Mouse (Mus musculus): ENCODE measurements around the gene Tmem206. TPM values are rescaled to one million over a fixed set of nuclear protein-coding genes. Genes with fewer than 3 reads are reported as not detected.

The Tmem206 gene
- polyA plus RNA-seq, 1 experiment from 2014 or later: 6.7 TPM

DNA sequence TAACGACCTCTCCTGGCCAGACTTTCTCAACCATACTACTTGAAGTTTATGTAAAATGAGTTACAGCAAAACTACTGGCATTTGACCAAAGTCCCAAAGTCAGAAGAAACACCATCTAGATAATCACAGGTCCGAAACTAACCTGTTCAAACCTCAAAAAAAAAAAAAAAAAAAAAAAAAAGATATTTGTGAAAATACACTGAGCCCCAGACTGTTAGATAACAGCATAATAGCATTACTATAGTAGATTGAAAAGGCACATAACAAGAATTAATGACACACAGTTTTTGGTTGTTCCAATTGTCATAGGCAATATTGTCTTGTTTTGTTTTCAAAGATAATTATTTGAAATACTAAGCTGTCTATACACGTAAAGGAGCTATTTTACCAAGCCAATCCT, 67.8 kb downstream of the Tmem206 start:
- no peak for TF ChIP-seq EP300 (optimal IDR thresholded peaks at IDR 0.05)
- 0 out of 2 replicates have a peak, but pooled peaks have one; percentile 1 for TF ChIP-seq CTCF (IDR thresholded peaks at IDR 0.05; ENCODE audit: low read depth)
- DNase-seq (ENCODE audit: low spot score): no peak
- no peak overlapping the region for H3K4me3 ChIP-seq (ENCODE audit: low read depth, low read length)
- H3K36me3 ChIP-seq (ENCODE audit: control insufficient read depth, insufficient read depth, low read length): no peaks in the 10 kb centered on the region
- H3K4me2 ChIP-seq (replicated peaks; ENCODE audit: low read depth): no peak overlapping the region
- H3K9ac ChIP-seq (ENCODE audit: low read length): no peak overlapping the region
- H3K27ac ChIP-seq (replicated peaks): no peak overlapping the region
- H3K27me3 ChIP-seq (ENCODE audit: control insufficient read depth, insufficient read depth, low read length): no peaks in the 10 kb centered on the region
- 57% methylated on average over 3 of the region's 3 CpGs for WGBS
- no peak for ATAC-seq (ENCODE audit: low FRiP score, low TSS enrichment)
- H3K4me1 ChIP-seq (replicated peaks; ENCODE audit: control insufficient read depth, insufficient read depth): peaks cover 4% of the 10 kb centered on the region
- no peaks in the 10 kb centered on the region for H3K9me3 ChIP-seq (ENCODE audit: control insufficient read depth, low read length)

DNA sequence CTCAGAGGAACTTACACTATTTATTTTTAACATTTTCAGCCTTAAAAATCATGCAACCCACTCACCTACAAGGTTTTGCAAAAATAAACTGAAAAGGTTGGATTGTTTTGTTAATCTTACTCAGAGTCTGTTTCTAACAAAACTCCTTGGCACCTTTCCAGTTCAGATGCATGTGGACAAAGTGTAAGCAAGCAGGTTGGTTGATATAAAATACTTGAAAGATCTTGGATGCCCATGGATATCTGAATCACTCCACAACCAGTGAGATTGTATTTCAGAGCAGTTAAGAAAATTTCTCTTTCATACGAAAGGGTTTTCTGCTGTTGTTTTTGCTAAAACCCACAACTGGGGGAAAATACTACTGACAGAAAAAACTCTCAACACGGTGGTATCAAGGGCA, 68.4 kb downstream of the Tmem206 start:
- 39% methylated on average over 2 of the region's 2 CpGs for WGBS
- TF ChIP-seq EP300 (optimal IDR thresholded peaks at IDR 0.05): no peak
- TF ChIP-seq CTCF (IDR thresholded peaks at IDR 0.05; ENCODE audit: low read depth): no peak
- Histone ChIP-seq H3K4me1 (replicated peaks; ENCODE audit: control insufficient read depth, insufficient read depth) (peaks cover 4% of the 10 kb centered on the region), H3K4me2 (replicated peaks; ENCODE audit: low read depth) (peak overlapping the region; percentile 75), H3K36me3 (ENCODE audit: control insufficient read depth, insufficient read depth, low read length) (no peaks in the 10 kb centered on the region), H3K27ac (replicated peaks) (no peak overlapping the region), H3K9me3 (ENCODE audit: control insufficient read depth, low read length) (no peaks in the 10 kb centered on the region), H3K4me3 (ENCODE audit: low read depth, low read length) (peak overlapping the region; percentile 82; the same call in 1 of the 2 replicates), H3K27me3 (ENCODE audit: control insufficient read depth, insufficient read depth, low read length) (no peaks in the 10 kb centered on the region), H3K9ac (ENCODE audit: low read length) (no peak overlapping the region; the same call in 1 of the 2 replicates)
- ATAC-seq (ENCODE audit: low FRiP score, low TSS enrichment) (no peak), DNase-seq (ENCODE audit: low spot score) (no peak)

DNA sequence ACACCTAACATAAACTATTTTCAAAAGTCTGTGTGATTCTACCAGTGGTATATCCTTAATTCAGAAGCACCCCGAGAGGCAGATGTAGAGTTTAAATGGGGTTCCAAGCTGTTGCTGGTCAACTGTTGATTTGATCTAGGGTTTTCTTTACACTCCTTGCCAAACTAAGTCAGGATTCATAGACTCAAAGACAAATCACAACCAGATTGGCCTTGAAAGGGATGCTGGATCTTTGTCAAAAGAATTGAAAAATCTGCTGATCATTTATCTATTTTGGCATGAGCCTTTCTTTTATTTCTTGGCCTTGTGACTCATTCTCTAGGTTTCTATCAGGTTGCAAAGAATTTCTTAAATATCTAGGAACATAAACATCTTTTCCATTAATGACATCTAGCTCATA, 69.5 kb downstream of the Tmem206 start:
- TF ChIP-seq CTCF (IDR thresholded peaks at IDR 0.05; ENCODE audit: low read depth): no peak
- TF ChIP-seq EP300 (optimal IDR thresholded peaks at IDR 0.05): no peak
- no peaks in the 10 kb centered on the region for H3K9me3 ChIP-seq (ENCODE audit: control insufficient read depth, low read length)
- peaks cover 4% of the 10 kb centered on the region for H3K4me1 ChIP-seq (replicated peaks; ENCODE audit: control insufficient read depth, insufficient read depth)
- H3K4me3 ChIP-seq (ENCODE audit: low read depth, low read length): peak overlapping the region; percentile 82
- no peaks in the 10 kb centered on the region for H3K27me3 ChIP-seq (ENCODE audit: control insufficient read depth, insufficient read depth, low read length)
- H3K36me3 ChIP-seq (ENCODE audit: control insufficient read depth, insufficient read depth, low read length): no peaks in the 10 kb centered on the region
- 12% methylated on average over 1 of the region's 1 CpGs for WGBS
- H3K27ac ChIP-seq (replicated peaks): no peak overlapping the region
- H3K9ac ChIP-seq (ENCODE audit: low read length): peak overlapping the region; percentile 91
- DNase-seq (ENCODE audit: low spot score) (no peak), ATAC-seq (ENCODE audit: low FRiP score, low TSS enrichment) (no peak)
- H3K4me2 ChIP-seq (replicated peaks; ENCODE audit: low read depth): peak overlapping the region; percentile 75

DNA sequence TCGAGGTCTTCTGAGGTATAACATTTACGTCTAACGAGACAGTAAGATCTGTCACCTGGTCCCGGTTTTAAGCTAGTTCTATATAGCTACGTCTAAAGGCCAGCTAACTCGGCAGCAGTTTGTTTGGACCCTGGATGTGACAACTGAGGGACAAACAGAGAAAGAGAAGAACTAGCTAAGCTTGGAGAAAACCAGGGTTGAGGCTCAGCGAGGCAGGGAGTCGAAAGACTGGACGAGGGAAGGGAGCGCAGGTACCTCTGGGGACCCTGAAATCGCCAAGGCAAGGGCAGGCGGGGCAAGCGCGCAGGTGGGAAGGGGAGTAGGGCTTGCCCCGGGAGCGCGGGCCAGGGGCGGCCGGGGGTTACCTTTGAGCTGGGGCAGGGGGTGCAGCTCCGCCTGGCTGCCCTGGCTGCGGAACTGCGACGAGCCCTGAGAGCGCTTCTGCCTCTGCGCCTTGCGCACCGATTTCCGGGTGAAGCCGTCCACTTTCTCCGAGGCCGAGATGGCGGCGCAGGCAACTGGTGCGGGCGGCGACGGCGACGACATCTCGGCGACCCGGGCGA, 70.2 kb downstream of the Tmem206 start:
- Histone ChIP-seq H3K4me2 (replicated peaks; ENCODE audit: low read depth) (peak overlapping the region; percentile 75), H3K9me3 (ENCODE audit: control insufficient read depth, low read length) (no peaks in the 10 kb centered on the region), H3K4me3 (ENCODE audit: low read depth, low read length) (peak overlapping the region; percentile 82), H3K27me3 (ENCODE audit: control insufficient read depth, insufficient read depth, low read length) (no peaks in the 10 kb centered on the region), H3K36me3 (ENCODE audit: control insufficient read depth, insufficient read depth, low read length) (no peaks in the 10 kb centered on the region), H3K9ac (ENCODE audit: low read length) (peak overlapping the region; percentile 91), H3K4me1 (replicated peaks; ENCODE audit: control insufficient read depth, insufficient read depth) (peaks cover 4% of the 10 kb centered on the region), H3K27ac (replicated peaks) (peak overlapping the region; percentile 98)
- ATAC-seq (ENCODE audit: low FRiP score, low TSS enrichment): no peak
- WGBS: under 1% methylated on average over 36 of the region's 43 CpGs
- TF ChIP-seq EP300 (optimal IDR thresholded peaks at IDR 0.05) (no peak), CTCF (IDR thresholded peaks at IDR 0.05; ENCODE audit: low read depth) (0 out of 2 replicates have a peak, but pooled peaks have one; percentile 22)
- peak; percentile 66 for DNase-seq (ENCODE audit: low spot score)

- DNase-seq (ENCODE audit: low spot score) (peak; percentile 77), ATAC-seq (ENCODE audit: low FRiP score, low TSS enrichment) (peak; percentile 41)
- H3K36me3 ChIP-seq (ENCODE audit: control insufficient read depth, insufficient read depth, low read length): no peaks in the 10 kb centered on the region
- no peaks in the 10 kb centered on the region for H3K9me3 ChIP-seq (ENCODE audit: control insufficient read depth, low read length)
- peak overlapping the region; percentile 98 for H3K27ac ChIP-seq (replicated peaks)
- peak overlapping the region; percentile 91 for H3K9ac ChIP-seq (ENCODE audit: low read length)
- peak overlapping the region; percentile 82 for H3K4me3 ChIP-seq (ENCODE audit: low read depth, low read length)
- under 1% methylated on average over 32 of the region's 74 CpGs for WGBS
- peak overlapping the region; percentile 75 for H3K4me2 ChIP-seq (replicated peaks; ENCODE audit: low read depth)
- TF ChIP-seq CTCF (IDR thresholded peaks at IDR 0.05; ENCODE audit: low read depth) (no peak), EP300 (optimal IDR thresholded peaks at IDR 0.05) (no peak)
- H3K27me3 ChIP-seq (ENCODE audit: control insufficient read depth, insufficient read depth, low read length): no peaks in the 10 kb centered on the region
- peaks cover 4% of the 10 kb centered on the region for H3K4me1 ChIP-seq (replicated peaks; ENCODE audit: control insufficient read depth, insufficient read depth)
Observed at GRCm38 (mm10) chr1:191396446-191396845, 70.7 kb downstream of the Tmem206 start.

All from stomach, postnatal 0 days (tissue).